Mouse (Mus musculus) B cell, adult 2 months (primary cell): Measurements from ENCODE around the gene Dbr1.
"Not testable (repeated sequence)": the region's sequence is repeated elsewhere in the genome, so short reads cannot be mapped to it uniquely, and the experiment has no call there.

Experiments
- DNase-seq, 2 experiments: peaks; one replicate each; pipeline ENCODE4 v3.0.0; 2022

Gene Dbr1

DNA sequence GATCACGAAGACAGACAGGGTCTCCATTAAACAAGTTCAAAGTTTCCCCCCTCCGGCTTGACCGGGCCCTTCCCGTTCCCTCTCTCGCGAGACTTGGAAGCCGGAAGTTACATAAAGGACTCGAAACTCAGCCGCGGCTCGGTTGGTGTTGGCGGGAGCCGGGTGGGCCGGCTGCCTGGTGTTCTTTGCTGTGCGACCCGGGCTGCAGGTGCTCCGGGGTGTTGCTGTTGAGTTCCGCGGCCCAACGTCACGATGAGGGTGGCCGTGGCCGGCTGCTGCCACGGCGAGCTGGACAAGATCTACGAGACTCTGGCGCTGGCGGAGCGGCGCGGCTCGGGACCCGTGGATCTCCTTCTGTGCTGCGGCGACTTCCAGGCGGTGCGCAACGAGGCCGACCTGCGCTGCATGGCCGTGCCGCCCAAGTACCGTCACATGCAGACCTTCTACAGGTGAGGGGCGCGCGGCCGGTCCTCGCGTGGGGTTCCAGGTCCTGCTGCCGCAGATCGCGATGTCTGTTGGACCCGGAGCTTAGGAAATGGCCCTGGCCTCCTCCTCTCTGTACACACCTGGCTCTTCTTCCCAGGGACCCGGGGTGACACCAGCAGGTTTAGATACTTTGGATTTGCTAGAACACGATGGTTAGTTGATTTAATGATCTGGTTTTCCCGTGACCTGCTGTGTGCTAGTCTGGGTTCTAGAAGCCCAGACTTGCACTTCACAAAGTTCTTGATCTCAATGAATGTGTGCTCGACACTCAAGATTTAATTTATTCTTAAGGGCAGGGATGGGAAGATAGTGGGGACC is at the start of gene Dbr1:
Dbr1 (plus strand) TSS at position 123 of the 804 bp plus-strand sequence.
- DNase-seq, result peak; percentile 93

DNA sequence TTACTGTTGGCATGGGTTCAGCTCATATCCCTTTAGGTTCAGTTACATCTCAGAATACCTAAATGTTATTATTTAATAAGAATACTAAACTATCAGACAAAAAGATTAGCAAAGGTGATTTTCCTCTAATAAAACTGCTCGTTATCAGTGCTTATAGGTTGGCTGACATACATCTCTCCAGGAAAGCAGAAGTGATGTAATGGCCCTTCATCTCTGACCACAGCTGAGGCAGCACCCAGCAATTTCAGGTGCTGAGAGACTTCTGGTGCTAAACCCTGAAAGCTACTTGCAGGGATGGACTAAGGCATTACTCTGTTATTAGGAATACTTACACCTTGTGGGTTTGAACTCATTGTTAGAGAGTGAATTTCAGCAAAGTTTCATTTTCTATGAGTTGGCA is 43.7 kb upstream of the Dbr1 start:
- no peak for DNase-seq

DNA sequence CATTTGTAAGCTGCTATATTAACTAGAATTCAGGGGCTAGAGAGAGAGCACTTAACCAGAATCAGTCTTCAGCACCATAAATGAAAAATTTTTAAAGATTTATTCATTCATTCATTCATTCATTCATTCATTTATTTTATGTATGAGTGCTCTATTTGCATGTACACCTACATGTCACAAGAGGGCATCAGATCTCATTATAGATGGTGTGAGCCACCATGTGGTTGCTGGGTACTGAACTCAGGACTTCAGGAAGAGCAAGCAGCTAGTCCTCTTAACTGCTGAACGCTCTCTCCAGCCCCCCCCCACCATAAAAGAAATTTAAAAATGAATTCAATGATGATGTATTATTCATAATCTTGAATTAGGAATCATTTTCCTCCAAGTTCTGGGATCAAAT is 29.3 kb upstream of the Dbr1 start:
- DNase-seq, result peak in 1 of 2 experiments; percentile 6

DNA sequence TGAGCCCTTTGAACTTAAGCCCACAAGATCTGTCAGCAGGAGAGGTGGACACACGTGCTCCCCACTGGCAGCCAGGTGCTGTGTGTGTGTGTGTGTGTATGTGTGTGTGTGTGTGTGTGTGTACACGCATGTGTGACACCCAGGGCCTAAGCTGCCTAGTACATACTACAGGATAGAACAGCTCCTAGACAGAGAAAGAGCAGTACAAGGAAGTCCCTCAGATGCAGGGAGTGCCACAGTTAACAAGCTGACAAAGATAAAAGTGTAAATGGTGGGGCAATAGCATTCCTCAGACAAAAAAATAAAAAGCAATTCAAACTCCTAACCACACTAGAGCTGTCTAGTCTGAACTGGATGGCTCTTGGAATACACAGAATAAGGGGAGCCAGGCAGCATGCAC is 23.5 kb upstream of the Dbr1 start:
- DNase-seq, result no peak

DNA sequence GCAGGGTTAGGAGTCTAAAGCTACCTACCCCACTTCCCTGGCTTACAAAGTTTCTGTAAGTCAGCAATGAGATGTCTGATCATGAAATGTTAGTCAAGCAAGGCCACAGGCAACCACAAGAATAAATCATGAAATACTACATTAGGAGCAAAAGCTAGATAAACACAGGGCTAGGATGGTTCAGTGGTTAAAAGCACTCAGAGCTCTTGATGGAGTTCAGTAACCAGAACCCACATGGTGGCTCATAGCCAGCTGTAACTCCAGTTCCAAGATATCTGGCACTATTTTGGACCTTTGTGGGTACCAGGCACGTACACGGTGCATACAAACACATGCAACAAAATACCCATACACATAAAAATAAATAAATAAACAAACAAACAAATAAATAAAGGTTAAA is 22.6 kb upstream of the Dbr1 start:
- DNase-seq, result no peak

DNA sequence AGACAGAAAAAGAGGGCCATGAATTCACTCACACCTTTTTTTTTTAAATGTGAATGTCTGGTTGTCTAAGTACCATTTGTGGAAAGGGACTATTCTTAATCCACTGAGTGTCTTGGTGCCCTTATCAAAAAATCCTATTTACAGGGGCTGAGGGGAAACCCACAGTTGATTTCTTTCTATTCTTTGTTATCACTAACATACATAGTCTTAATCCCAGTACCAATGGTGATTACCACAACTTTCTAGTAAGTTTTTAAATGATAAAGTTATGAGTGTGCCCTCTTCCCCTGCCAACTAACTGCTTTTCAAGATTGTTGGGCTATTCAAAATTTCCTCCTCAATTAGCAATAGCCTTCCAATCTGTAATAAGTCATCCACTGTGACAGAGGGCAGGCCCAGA is 21.5 kb upstream of the Dbr1 start:
- DNase-seq, result no peak

DNA sequence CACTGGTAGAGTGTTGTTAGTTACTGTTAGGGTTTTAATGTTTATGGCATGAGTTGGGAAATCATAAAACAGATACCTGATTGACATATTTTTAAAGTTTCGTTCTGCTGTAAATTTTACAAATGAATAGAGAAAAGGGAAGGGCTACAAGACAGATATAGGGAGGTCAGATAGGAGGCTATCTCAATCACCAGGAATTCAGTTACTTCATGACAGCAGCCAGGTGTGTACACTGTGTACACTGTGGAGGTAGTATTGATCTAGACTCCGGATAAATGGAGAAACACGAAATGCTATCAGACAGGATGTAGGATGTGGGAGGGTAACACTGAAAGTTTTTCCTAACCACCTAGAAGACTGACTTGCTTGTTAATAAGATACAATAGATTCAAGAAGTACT is 20.3 kb upstream of the Dbr1 start:
- DNase-seq, result no peak

DNA sequence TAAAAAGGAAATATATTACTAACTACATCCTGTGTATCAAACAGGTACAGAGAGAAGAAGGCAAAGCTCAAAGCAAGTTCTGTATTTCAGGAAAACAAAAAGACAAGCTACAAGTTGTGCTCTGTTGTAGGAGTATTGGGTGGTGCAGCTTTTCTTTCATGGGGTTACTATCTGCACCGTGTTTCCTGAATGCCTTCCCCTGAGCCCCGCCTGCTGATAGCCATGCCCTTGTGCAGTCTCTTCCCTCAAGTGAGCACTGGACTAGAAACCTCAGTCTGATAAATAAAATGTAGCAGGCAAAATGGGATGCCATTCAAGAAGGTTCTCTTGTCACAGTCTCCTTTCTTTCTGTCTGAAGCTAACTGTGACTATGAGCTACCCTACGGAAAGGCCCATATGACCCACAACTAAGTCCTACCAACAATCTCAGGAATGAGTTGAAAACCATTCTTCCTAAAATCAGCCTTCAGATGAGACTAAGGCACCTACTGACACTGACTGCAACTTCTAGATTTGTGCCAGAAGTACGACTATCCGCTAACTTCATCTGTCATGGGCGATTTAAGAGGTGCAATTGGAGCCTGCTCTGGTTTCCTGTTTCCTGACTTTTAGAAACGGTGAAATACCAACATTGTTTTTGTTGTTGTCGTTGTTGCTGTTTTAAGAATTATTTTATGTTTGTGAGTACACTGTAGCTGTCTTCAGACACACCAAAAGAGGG is 17.9 kb upstream of the Dbr1 start:
- no peak for DNase-seq

DNA sequence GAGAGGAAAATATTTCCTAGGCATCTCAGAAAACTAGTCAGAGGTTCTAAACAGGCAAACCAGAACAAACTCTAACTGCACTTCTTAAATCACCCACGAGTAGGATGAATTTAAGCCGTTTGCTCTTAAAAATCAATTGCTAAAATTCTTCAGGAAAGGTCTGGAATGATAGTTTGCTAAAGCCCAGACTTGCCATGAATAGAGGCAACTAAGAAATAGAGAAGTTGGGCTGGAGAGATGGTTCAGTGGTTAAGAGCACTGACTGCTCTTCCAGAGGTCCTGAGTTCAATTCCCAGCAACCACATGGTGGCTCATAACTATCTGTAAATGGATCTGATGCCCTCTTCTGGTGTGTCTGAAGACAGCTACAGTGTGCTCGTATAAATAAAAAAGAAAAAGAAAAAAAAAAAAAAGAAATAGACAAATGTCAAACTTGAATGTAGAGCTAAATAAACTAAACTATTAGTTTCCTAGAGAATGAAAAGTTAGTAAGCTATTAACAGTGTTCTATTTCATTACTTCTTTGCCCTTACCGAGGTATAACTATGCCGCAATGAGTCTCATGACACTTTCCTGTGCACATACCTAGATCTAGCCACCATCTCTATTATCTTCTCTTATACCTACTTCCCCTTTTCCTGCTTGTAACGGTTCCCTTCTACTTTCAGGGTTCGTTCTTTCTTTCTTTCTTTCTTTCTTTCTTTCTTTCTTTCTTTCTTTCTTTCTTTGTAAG is 16.6 kb upstream of the Dbr1 start:
- DNase-seq, result no peak

DNA sequence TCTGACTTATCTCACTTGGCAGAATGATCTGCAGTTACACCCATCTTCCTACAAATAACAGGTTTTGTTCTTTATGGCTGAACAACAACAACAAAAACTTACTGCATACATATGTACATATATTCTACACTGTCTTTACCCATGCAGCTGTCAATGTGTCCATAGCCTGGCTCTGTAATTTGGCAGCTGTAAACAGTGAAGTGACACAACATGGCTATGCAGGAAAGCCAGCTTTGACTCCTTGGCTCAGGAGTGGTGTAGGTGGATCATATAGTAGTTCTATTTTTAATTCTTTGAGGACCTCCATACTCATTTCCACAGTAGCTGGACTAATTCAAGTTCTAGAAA is 16.1 kb upstream of the Dbr1 start:
- DNase-seq, result no peak

DNA sequence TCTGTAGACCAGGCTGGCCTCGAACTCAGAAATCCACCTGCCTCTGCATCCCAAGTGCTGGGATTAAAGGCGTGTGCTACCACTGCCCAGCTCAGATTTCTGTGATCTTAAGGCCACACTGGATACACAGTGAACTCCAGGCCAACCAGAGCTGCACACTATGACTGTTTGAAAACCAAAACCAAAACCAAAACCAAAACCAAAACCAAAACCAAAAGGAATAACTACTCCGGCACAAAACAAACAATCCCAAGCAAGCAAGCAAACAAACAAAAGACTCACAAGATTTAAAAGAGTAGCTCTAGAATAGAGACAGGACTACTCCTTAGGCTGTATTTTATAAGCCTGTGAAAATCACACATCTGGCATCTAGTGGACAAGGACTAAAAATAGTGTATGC is 15.2 kb upstream of the Dbr1 start:
- no peak for DNase-seq

DNA sequence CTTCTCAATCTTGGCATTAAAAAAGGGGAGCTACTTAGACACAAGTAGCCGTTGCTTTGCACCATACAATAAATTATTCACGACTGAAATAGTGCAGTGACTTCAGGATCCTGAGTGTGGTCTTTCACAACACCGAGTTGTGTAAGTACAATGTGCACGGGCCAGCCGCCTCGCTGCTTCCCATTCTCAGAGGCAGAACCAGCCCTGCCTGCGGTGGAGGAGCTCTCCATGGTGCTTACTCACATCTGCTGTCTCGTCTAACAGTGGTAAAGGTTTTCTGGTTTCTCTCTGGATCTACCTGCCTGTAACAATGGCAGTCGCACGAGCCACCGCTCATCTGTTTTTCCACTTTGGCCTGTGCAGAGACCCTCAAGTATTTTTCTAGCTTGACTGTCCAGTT is 11.9 kb upstream of the Dbr1 start:
- DNase-seq, result peak; percentile 78

DNA sequence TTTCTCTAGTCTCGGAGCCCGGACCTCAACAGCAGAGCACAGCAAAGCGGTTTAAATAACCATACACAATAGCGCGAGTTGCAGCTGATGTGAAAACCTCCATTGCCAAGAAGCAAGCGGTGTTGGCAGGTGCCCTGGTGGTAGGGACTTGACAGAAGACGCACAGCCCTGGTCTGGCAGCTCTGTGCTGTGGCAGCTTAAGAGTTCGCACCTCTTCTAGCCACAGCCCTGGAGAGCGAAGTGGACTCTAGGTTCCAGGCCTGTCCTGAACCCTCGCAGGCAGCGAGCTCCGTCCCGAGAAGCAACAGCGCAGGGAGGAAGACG is 7.6 kb upstream of the Dbr1 start:
- no peak for DNase-seq

DNA sequence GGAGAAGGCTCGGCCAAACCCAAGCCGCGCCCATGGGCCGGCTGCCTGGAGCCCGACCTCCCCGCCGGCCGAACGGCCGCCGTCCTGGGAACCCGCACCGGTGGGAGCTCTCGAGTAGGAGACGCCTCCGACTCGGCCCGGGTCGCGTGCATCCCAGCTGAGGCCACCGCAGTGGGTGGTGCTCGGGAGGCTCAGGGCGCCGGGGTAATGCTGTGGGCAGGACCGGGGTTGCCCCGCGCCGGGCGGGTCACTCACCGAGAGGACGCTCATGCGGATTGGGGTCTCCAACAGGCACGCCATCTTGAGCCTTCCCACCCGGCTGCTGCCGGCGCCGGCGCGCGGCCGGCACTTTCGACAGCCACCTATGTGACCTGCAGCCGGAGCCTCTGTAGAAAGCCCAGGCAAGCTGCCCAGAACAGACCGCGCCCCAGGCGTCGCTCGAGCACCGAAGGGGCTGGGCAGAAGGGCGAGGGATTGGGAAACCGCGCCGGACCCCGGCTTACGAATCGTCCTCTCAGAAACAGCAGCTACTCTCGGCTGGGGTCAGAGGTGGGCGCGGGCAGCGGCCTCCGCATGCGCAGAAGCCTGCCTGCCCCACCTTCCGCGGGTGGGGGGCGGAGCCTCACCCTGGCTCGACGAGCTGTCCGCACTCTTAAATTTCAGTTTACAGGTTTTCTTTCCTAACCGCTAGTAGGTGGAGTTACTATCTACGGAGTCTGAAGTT is 7.1 kb upstream of the Dbr1 start, which contains the start of gene Armc8:
Armc8 (minus strand) TSS at position 553 of the 724 bp plus-strand sequence.
- peak; percentile 93 to 95 for DNase-seq

DNA sequence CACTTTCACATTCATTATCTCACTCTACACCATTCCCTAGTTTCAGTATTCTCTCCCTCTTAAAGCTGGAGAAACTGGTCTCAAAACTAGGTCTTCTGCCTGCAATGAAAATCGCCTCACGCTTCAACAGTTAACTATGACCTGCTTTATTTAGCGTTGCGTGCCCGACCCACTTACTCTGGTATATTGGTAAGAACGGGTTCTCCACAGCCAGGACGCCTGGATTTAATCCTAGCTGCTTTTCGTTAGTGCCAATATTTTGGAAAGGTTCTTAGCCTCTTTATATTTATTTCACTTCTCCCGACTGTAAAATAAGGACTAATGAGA is 6.6 kb upstream of the Dbr1 start:
- no peak for DNase-seq

DNA sequence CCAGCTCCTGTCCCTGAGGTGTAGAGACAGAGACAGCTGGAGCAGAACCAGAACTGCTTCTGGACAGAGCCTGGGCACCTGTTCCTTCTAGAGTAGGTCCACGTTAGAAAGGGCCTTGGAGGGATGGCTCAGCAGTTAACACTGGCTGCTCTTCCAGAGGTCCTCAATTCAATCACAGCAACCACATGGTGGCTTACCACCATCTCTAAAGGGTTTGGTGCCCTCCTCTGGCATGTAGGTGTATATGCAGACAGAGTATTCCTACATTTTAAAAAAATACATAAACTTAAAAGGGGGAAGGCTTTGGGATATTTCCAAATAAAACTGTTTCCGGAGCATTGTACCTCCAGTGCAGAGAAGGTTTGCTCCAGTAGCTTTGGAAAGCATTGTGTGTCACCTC is 5.1 kb downstream of the Dbr1 start:
- DNase-seq, result peak; percentile 54 to 59

DNA sequence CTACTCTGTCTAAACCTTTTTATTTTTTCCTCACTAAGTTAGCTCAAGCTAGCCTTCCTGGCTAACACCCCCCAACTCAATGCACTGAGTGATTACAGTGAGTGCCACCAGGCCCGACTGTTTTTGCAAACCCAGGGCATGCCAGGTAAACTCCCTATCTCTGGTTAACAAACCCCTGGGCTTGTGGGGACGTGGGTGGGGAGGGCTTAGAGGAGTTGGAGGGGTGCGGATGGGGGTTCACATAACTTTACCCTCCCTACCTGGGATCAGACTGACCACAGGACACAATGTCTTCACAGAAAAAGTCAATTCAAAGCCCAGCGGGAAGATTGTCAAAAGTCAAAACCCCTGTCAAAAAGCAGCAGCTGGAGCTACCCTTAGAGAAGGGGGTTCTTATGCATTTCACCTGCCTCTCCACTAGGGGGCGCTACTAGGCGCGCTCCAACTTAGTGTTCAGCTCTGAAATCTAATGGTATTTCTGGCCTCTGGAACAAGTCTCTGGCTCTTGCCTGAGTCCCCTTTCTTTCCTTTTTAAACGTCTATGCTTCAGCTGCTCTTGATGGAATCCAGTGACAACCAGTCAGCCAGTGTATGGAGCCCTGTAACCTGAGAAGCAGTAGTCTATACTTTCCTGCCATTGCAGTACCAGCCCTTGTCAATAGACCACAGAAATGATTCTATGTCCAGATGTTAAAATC is 12.1 kb downstream of the Dbr1 start:
- DNase-seq, result peak; percentile 76 to 79

DNA sequence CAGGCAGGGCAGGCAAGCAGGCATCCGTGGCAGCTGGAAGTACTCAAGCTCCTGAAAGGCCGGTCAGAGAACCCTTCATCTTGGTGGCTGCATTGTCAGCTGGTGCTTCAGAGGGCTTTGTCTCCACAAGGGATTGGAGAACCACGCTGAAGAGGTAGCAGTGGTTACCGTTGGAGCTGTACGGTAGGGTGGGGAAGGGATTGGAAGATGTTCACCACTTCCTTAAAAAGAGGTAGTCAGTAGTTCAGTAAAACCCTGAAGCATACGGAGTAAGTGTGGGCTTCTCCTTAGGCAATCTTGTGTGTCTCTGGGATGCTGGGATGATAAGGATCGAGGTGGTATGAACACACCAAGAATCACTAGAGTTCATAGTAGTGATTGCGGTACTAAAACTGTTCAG is 15.5 kb downstream of the Dbr1 start:
- DNase-seq, result no peak

DNA sequence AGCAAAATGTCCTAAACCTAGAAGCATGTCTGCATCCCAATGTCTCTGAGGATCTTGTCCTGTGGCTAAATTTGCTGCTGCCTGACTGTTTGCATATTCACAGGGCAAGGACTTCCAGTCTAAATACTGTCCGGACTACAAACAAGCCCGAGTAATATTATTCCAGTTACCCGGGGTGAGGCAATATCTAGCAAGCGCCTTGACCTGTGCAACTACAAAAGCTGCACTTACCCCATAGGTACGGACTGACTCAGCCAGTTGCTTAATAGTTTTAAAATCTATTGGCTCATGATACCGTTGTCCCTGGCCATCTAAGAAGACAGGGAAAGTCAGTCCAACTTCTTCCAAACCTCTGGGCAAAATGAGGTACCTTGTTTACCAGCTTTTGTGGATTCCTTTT is 23.5 kb downstream of the Dbr1 start:
- not testable (repeated sequence) for DNase-seq

DNA sequence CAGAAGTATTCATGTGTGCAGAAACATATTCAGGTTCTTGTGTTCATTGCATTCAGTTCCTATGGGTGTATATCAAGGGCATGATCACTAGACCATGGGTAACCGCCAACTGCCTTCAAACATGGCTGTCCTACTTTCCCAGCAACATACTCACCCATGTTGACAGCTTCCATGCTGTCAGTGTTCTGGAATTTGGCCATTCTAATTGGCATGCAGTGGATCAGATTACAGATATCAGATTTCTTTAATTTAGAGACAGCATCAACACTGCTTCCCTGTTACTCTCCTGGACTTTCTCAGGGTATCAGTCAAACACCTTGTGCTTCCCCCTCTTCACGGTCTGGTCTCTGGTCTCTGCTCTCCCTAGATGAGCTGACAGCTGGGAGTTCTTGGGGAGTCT is 28.0 kb downstream of the Dbr1 start:
- DNase-seq, result no peak

DNA sequence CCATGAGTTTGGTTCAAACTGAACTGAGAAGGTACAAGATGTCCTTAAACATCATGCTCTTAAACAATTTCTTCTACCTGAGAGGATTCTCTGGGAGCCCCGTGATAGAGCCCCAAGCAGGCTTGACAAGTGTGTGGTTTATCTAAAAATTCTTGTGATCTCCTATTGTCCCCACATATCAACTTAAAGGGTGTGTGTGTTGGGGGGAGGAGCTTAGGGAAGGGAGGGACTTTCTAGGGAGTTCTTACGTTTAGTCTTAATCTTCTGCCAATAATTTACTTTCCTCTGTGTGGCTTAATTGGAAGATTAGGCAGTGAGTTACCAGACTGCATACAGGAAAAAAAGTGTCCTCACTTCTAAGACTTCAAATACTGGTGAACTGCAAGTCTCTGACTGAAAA is 36.6 kb downstream of the Dbr1 start, which contains the start of gene A4gnt:
A4gnt (plus strand) TSS at position 301 of the 400 bp plus-strand sequence.
- no peak for DNase-seq

DNA sequence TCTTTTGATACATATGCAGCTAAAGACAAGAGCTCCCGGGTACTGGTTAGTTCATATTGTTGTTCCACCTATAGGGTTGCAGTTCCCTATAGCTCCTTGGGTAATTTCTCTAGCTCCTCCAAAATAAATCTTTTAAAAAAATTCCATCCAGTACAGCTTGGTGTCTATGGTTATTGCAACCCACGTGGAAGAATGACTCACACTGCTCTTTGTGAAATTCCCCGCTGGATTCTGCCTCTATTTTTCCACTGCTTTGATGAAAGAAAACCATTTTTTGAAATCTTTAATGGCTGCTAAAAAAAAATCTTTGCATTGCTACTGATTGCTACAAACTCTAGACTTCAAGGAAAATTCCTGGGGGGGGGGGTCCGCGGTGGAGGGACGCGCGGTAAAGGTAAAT is 44.1 kb downstream of the Dbr1 start:
- DNase-seq, result no peak

DNA sequence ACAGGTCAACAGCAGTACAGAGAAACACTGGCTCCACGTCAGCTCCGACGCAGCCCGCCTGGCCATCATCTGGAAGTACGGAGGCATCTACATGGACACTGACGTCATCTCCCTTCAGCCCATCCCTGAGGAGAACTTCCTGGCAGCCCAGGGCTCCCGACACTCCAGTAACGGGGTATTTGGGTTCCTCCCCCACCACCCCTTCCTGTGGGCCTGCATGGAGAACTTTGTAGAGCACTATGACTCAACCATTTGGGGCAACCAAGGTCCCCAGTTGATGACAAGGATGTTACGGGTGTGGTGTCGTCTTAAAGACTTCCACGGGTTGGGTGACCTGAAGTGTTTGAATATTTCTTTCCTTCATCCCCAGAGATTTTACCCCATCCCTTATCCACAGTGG is 44.6 kb downstream of the Dbr1 start:
- no peak for DNase-seq
